Mouse (Mus musculus) embryonic fibroblast, embryonic 13.5 days (primary cell): ENCODE measurements around the gene Lars2.

Experiments
- CTCF ChIP-seq: IDR thresholded peaks from 2 replicates; pipeline ENCODE4 v1.5.1; 2011; ENCODE audit warnings: mild to moderate bottlenecking, control low read depth, low read length, moderate library complexity, borderline replicate concordance; ENCODE audit not compliant: insufficient read depth
- POLR2A ChIP-seq: IDR thresholded peaks from 2 replicates; pipeline ENCODE4 v1.6.1; 2011; ENCODE audit warnings: low read depth, mild to moderate bottlenecking, control low read depth, low read length, moderate library complexity

- TF ChIP-seq POLR2A: no peak
- no peak for TF ChIP-seq CTCF
Observed at GRCm38 (mm10) chr9:123430973-123431372, 64.2 kb downstream of the Lars2 start.
